Mouse (Mus musculus) cerebellum, adult 2 months (tissue): Measurements from ENCODE around the gene Gfra1.

Source experiments
- CTCF ChIP-seq: fragments of 200-500 bp; IDR thresholded peaks from 2 replicates; pipeline ENCODE4 v1.5.1; 2011; ENCODE audit warnings: low read depth, mild to moderate bottlenecking, control low read depth, low read length, moderate library complexity, borderline replicate concordance; ENCODE audit not compliant: insufficient read depth
- POLR2A ChIP-seq: fragments of 200-500 bp; IDR thresholded peaks from 2 replicates; pipeline ENCODE4 v1.6.1; 2011; ENCODE audit warnings: low read length, control low read depth, borderline replicate concordance; ENCODE audit not compliant: insufficient read depth

DNA sequence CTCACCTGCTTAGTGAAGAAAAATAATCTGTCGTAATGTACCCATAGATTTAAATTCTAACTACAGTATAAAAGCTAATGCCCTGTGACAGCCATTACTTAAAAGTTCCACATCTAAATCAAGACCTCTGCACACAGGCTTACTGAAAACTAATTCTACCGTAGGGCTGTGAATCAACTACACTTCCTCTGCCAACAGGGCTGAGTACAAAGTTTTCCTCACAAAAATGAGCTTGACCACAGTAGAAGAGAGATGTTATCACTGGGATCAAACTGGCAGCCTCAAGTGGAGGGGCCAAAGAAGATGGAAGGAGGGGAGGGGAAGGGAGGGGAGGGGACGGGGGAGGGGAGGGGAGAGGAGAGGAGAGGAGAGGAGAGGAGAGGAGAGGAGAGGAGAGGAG, 42.9 kb downstream of the Gfra1 start:
- TF ChIP-seq POLR2A (no peak), CTCF (no peak)
